Mouse (Mus musculus) heart, postnatal 0 days (tissue): ENCODE measurements around the gene Adamts20. TPM values are rescaled to one million over a fixed set of nuclear protein-coding genes. Genes with fewer than 3 reads are reported as not detected.
A peak's percentile ranks its signal among the peaks of the same experiment; 100 is the strongest.

Source experiments
- ATAC-seq: fragments of 200-750 bp; cut with Nextera tagmentation; 2 replicates; pipeline ENCODE4 v1.8.0; 2017; ENCODE audit warnings: low read depth, moderate number of reproducible peaks, moderate library complexity; ENCODE audit not compliant: insufficient read depth
- DNase-seq: peaks from one replicate; pipeline ENCODE4 v3.0.0-alpha.2; 2016; ENCODE audit warnings: low spot score
- H3K27ac ChIP-seq: fragments of 300-500 bp; sonication (generic); 2 replicates; pipeline ENCODE4 v1.5.1; 2014; ENCODE audit warnings: low read depth, mild to moderate bottlenecking
- H3K27me3 ChIP-seq: fragments of 300-500 bp; sonication (generic); 2 replicates; pipeline ENCODE4 v1.6.1; 2014; ENCODE audit warnings: low read length, mixed read lengths; ENCODE audit not compliant: control insufficient read depth, insufficient read depth
- H3K36me3 ChIP-seq: fragments of 300-500 bp; sonication (generic); replicated peaks from 2 replicates; pipeline ENCODE4 v1.6.1; 2014; ENCODE audit warnings: low read length, mixed read lengths; ENCODE audit not compliant: control insufficient read depth, insufficient read depth
- H3K4me1 ChIP-seq: fragments of 300-500 bp; sonication (generic); 2 replicates; pipeline ENCODE4 v1.6.1; 2014; ENCODE audit warnings: antibody characterized with exemption; ENCODE audit not compliant: control insufficient read depth, insufficient read depth
- H3K4me2 ChIP-seq: fragments of 300-500 bp; sonication (generic); 2 replicates; pipeline ENCODE4 v1.6.1; 2014; ENCODE audit warnings: low read depth, mild to moderate bottlenecking, low read length, moderate library complexity
- H3K4me3 ChIP-seq: fragments of 300-500 bp; sonication (generic); 2 replicates; pipeline ENCODE4 v1.5.1; 2014; ENCODE audit warnings: low read depth, low read length
- H3K9ac ChIP-seq: fragments of 300-500 bp; sonication (generic); replicated peaks from 2 replicates; pipeline ENCODE4 v1.6.1; 2014; ENCODE audit warnings: low read depth, low read length, mixed read lengths
- H3K9me3 ChIP-seq: fragments of 300-500 bp; sonication (generic); replicated peaks from 2 replicates; pipeline ENCODE4 v1.6.1; 2016; ENCODE audit warnings: low read length; ENCODE audit not compliant: control insufficient read depth
- CTCF ChIP-seq: IDR thresholded peaks from 2 replicates; pipeline ENCODE4 v1.5.1; 2016; ENCODE audit warnings: antibody characterized with exemption, control low read depth, low read depth
- EP300 ChIP-seq: IDR thresholded peaks from 2 replicates; pipeline ENCODE4 v1.6.1; 2016; ENCODE audit warnings: antibody characterized with exemption, low read depth
- WGBS: fragments of 180-500 bp; shearing (Covaris S2); extraction: QIAGEN DNeasy Blood & Tissue Kit; methylation state at CpG from one replicate; pipeline ENCODE4 v1.1.7; 2014; 5-methylcytosine and 5-hydroxymethylcytosine counted together
- polyA plus RNA-seq: library from polyadenylated mRNA; unstranded; fragments of >200 nt; fragmentation: Nextera tagmentation; extraction: Ambion mirVana; gene quantifications from 2 replicates; pipeline ENCODE4 v1.2.1, GENCODE M21; 2015
- total RNA-seq: library from RNA; depleted of rRNA; stranded (reverse); fragments of >200 nt; gene quantifications from 2 replicates; pipeline ENCODE4 v1.2.3, GENCODE M21; 2014; ENCODE audit warnings: low replicate concordance

Adamts20 gene
- total and polyA plus RNA-seq, 2 experiments from 2014 or later: 0.29 to 1.5 TPM

GRCm38 (mm10) chr15:94239127-94239526, 226.1 kb downstream of the Adamts20 start:
- Histone ChIP-seq H3K4me2 (no peak overlapping the region), H3K4me1 (no peaks in the 10 kb centered on the region), H3K9ac (no peak overlapping the region), H3K4me3 (no peak overlapping the region), H3K27me3 (no peaks in the 10 kb centered on the region), H3K36me3 (no peaks in the 10 kb centered on the region), H3K9me3 (no peaks in the 10 kb centered on the region), H3K27ac (no peak overlapping the region)
- TF ChIP-seq EP300: no peak
- no peak for TF ChIP-seq CTCF
- ATAC-seq: no peak
- WGBS: 75% methylated on average over 6 of the region's 6 CpGs
- no peak for DNase-seq

GRCm38 (mm10) chr15:94238058-94238876, 227.0 kb downstream of the Adamts20 start:
- ATAC-seq: no peak

GRCm38 (mm10) chr15:94236726-94237125, 228.5 kb downstream of the Adamts20 start:
- H3K27ac ChIP-seq: no peak overlapping the region
- WGBS: 80% methylated on average over 2 of the region's 2 CpGs
- no peak for DNase-seq
- no peak for ATAC-seq
- no peak overlapping the region for H3K4me2 ChIP-seq
- TF ChIP-seq CTCF (no peak), EP300 (no peak)
- H3K4me1 ChIP-seq: no peaks in the 10 kb centered on the region
- no peak overlapping the region for H3K4me3 ChIP-seq
- no peaks in the 10 kb centered on the region for H3K27me3 ChIP-seq
- no peak overlapping the region for H3K9ac ChIP-seq
- H3K9me3 ChIP-seq: no peaks in the 10 kb centered on the region
- no peaks in the 10 kb centered on the region for H3K36me3 ChIP-seq

More at GRCm38 (mm10) chr15:94238058-94238876, 227.0 kb downstream of the Adamts20 start:
- Histone ChIP-seq H3K4me2 (no peak overlapping the region), H3K4me3 (no peak overlapping the region), H3K36me3 (no peaks in the 10 kb centered on the region), H3K27me3 (no peaks in the 10 kb centered on the region), H3K27ac (peak overlapping the region; percentile 67), H3K9me3 (no peaks in the 10 kb centered on the region), H3K4me1 (no peaks in the 10 kb centered on the region), H3K9ac (no peak overlapping the region)
- TF ChIP-seq CTCF: no peak
- DNase-seq: no peak
- WGBS: 64% methylated on average over 14 of the region's 14 CpGs

GRCm38 (mm10) chr15:94236121-94236520, 229.1 kb downstream of the Adamts20 start:
- Histone ChIP-seq H3K27ac (no peak overlapping the region), H3K4me1 (no peaks in the 10 kb centered on the region), H3K4me2 (no peak overlapping the region), H3K9me3 (no peaks in the 10 kb centered on the region), H3K27me3 (no peaks in the 10 kb centered on the region), H3K4me3 (no peak overlapping the region), H3K36me3 (no peaks in the 10 kb centered on the region), H3K9ac (no peak overlapping the region)
- DNase-seq (no peak), ATAC-seq (no peak)
- 78% methylated on average over 3 of the region's 3 CpGs for WGBS
- TF ChIP-seq EP300 (no peak), CTCF (no peak)

GRCm38 (mm10) chr15:94235190-94235589, 230.0 kb downstream of the Adamts20 start:
- Histone ChIP-seq H3K9me3 (no peaks in the 10 kb centered on the region), H3K9ac (no peak overlapping the region), H3K4me1 (no peaks in the 10 kb centered on the region), H3K4me2 (no peak overlapping the region), H3K36me3 (no peaks in the 10 kb centered on the region), H3K27ac (no peak overlapping the region), H3K4me3 (no peak overlapping the region), H3K27me3 (no peaks in the 10 kb centered on the region; the same call in 1 of the 2 replicates)
- DNase-seq (no peak), ATAC-seq (no peak)
- TF ChIP-seq CTCF (no peak), EP300 (no peak)
- WGBS: 62% methylated on average over 2 of the region's 2 CpGs
